Mouse (Mus musculus) frontal cortex, postnatal 10 days (tissue): ENCODE measurements around the gene Arhgef3.
"Not testable (repeated sequence)": the region's sequence is repeated elsewhere in the genome, so short reads cannot be mapped to it uniquely, and the experiment has no call there.

Experiments
- DNase-seq, 2 experiments: peaks; one replicate each; pipeline ENCODE4 v3.0.0; 2022; ENCODE audit warnings: low spot score in 2 of 2, mixed read lengths in 1 of 2

Arhgef3 gene

DNA sequence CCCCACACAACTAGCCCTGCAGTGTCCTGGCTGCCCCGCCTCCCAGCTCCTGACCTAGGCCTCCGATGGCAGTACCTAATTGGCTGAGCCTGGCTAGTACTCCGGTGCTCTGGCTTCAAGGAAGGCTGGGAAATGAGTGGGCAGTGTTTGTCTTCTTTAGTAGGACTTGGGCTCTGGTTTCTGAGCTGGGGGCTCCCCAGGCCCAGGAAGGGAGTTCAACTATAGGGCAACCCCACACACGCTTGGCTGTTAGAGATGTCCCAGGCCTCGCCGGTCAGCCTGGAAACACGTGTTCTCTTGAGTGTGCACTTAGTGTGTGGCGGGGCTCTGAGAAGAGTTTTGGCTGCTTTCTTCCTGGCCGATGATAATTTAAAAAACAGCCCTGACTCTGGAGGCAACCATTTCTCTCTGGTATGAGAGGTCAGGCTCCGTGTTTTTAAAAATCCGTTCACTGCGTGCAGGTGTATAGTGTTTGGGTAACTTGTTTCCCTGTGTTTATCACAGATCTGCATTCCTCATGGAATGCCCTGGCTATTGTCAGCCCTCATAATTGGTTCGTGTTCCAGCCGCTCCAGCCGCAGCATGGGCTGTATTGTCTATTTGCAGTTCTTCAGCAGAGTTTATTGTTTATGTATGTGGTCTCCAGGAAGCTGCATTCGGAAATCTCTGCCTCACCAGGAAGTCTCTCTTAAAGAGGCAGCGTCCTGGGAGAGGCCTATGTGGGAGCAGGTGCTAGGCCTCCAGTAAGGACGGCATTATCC lies 115.7 kb downstream of the Arhgef3 start:
- DNase-seq = no peak

DNA sequence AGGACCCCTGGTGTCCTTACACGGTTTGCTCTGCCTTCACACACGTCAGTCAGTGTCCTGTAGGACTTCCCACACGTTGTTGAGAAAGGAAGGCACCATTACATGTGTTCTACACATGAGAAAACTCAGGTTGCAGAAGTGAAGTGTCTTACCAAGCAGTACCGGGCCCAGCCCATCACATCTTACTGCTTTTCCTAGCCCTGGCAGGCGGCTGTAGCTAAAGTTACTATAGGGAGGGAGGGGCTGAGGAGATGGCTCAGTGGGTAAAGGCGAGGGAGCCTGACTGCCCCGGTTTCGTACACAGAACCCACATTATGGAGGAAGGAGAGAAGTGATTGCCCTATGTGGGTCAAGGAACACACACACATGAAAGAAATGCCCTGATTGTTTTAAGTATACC lies 116.8 kb downstream of the Arhgef3 start:
- no peak for DNase-seq

DNA sequence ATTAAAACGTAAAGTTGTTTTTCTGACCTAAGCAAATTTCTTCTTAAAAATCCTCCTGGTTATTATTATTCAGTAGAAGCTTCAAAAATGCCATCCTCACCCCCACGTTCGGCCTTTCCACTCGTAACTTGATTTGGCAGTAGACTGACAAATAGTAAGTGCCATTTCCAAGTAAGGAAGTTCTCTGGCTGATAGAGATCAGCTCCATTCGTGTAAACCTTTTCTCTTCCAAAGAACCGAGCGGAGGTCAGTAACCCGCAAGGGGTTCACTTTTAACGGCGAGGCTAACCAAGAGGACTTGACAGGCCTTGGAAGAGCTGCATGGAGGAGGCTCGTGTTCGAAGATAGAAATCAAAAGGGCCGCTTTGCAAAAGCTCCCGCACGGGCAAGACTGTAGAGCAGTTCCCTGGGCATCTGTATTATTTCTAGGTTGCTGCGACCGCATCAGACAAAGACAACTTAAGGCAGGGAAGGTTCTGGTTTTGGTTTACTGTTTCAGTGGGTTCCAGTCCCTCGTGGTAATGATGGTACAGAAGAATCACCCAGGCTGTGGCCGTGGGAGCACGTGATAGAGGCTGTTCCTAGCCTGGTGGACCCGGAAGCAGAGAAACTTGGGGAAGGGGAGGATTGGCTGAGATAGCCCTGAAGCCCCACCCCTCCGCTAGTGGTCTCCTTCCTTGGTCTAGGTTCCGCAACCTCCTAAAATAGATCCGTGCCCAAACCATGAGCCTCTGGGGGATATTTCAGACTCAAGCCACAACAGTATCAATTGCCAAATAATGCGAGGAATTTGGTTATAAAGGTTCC lies 117.5 kb downstream of the Arhgef3 start:
- no peak for DNase-seq

DNA sequence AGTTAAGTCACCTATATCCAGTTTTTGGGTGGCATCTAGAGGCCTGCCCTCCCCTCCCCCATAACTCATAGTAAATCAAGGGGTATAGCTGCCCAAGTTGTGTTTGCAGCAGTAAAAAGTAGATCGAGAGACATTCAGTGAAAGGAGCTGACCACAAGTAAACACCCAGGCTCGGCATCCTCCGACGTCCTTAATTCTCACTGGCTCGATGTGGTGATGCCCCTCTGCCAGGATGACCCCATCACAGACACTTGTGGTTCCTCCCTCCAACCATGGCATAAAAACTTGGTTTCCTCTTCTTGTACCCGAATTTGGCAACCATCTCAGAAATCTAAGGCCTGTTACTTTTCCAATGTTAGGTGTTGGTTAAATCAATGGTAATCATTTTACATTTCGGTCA lies 118.4 kb downstream of the Arhgef3 start:
- DNase-seq = no peak

DNA sequence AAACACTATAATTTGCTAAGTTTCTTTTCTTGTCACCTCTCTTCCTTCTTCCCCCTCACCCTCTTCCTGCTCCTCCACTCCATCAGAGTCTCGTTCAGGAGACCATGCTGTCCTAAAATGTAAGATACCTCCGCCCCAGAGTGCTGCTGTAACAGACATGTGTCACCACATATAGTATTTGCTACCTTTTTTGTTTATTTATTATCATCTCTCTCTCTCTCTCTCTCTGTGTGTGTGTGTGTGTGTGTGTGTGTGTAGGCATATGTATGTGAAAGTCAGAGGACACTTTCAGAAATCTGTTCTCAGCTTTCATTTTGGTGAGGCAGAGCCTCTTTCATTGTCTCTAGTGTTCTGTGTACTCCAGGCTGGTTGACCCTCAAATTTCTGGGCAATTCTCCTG lies 119.0 kb downstream of the Arhgef3 start:
- DNase-seq = no peak

DNA sequence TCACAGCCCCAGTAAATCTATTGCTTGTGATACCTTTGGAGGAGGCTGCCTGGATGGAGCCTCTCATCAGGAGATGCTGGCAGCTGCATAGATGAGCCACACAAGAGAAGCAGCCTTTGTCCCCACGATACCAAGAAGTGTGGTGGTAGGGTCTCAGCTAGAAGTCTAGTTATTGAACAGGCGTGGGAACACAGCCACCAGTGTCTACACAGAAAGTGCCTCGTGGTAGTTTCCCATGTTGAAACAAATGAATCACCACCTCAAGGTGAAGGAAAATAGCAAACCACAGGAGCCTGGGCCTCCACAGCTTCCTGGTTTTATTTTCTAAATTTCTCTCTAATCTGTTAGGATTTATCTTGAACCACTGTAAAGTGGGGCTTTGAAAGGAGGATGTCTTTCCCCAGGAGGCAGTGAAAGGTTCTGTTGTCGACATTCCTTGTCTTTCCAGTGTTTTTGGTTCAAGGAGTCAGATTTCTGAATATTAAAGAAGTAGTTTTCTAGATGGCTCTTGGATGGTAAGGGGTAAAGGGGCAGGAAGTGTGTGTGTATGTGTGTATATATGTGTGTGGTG lies 119.7 kb downstream of the Arhgef3 start:
- DNase-seq = no peak

DNA sequence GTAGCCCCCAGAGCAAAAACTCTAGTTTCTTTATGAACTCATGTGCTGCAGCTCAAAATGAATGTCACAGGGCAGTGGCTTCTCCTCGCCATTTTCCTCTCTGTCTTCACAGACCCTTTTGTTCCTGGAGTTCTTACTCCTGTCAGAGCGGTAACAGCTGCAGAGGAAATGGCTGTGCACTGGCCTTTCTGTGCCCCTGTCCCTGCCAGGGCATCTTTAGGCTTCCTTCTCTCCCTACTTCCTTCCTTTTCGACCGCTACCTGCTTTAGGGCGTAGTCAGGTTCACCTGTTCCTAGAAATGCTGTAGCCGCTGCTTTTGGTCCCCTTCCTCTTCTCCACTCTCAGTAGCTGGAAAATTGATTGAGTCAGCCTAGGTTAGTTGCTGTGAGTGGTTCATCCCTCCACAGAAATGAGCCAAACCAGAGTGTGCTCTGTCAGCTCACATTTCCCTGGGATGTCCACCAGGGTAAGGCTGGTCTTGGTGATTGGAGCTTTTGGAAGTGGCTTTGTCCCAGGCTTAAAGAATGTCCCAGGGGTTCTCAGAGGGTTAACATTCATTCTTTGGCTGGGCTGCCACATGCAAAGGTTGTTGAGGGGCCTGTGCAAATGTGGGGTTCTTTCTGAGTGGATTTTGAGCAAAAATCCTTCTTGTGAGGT lies 121.3 kb downstream of the Arhgef3 start:
- no peak for DNase-seq

DNA sequence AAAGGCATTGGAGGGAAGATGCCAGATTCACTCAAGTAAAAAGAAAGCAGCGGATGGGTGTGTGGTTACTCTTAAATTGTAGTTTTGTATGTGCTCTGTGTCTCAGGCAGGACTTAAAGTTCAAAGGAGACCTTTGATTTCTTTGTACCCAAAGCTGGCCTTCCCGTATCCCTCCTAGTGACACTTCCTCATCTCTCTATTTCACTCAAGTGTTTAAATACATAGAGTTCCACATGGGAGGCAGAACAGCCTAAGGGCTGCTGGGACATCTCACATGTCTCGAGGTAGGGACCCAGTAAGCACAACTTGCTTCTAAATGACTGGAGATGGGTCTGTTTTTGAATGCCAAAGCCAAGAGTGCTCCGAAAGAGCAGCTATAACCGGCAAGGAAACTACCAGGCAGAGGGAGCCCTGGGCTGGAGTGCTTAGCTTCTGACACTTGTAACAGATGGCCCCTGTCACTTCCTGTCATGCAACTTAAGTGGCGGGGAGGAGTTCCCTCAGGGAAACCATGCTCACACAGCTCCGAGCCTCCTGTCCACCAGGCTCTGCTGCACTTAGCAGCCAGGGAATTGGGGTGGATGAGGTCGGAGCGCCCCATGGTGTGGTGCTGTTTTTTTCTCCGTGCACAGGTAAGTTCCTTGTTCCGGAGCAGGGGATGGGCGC lies 123.0 kb downstream of the Arhgef3 start:
- no peak for DNase-seq

DNA sequence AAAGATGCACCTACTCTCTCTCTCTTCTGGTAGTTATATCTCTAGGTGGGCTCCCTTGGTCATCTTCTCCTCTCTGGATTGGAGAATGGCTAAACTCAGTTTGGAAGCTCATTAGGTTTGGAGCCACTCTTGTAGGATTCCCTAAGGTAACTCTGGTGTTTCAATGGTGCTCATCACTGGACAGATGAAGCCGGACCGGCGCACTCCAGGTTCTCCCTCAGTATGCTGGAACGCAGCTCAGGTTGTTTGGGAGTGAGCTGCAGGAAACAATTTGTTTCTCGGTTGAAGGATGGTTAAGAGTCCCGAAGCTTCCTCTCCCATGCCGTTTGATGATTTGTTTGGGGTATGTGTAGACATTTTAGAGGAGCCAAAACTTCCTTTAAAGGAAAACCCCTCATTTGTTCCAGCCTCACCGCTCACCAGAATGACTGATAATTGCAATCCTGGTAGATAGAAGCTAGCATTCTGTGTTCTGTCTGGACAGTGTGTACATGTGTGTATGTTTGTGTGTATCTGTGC lies 124.0 kb downstream of the Arhgef3 start:
- DNase-seq = no peak

DNA sequence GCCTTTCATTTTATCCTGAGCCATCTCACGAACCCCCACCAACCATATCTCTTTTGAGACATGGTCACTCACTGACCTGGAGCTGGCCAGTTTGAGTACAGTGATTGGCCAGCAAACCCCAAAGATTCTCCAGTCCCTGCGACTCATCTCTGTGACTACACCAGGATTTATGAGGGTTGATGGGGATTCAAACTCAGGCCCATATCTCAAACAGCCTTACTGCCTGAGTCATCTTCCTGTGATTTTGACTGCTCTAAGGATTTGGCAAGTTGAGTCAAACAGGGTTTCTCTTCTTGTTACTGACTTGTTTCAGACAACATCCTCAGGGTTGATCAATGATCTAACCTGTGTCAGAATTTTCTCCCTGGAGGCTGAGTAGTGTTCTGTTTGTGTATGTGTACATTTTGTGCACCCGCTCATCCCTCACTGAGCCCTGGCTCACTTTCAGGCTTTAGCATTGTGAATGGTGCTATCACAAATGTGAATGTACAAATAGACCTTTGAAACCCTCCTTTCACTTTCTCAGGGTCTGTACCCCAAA lies 124.9 kb downstream of the Arhgef3 start:
- no peak for DNase-seq

DNA sequence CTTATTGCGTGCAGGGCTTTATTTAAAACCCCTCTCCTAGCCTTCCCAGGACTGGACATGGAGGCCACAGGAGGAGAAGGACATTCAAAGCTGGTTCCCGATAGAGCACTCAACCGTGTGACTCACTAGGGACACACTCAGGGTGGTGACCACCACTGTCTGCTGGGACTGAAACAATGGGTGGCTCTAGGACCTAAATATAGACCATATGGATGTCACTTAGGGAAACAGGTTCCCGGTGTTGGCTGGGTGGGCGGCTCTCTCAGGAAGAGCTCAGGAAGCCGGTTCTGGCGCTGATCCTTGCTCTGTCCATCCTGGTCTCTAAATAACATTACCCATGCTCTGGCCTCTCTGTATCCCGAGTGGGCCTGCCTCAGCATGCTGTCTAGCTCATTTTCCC lies 127.6 kb downstream of the Arhgef3 start:
- no peak for DNase-seq

DNA sequence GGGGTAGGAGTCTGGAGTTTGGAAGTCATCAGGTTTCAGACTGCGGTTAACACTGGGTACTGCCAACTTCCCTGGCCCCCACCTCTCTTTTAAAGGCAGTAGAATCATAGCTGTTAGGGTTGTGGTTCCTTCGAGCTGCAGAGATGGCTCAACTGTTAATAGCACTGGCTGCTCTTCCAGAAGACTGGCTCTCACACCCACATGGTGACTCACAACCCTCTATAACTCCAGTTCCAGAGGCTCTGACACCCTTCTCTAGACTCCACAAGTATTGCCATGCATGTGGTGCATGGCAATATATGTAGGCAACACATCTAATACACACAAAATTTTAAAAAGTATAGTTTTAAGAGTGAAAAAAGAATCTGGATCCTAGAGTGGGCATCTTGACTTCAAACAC lies 128.1 kb downstream of the Arhgef3 start:
- no peak for DNase-seq

DNA sequence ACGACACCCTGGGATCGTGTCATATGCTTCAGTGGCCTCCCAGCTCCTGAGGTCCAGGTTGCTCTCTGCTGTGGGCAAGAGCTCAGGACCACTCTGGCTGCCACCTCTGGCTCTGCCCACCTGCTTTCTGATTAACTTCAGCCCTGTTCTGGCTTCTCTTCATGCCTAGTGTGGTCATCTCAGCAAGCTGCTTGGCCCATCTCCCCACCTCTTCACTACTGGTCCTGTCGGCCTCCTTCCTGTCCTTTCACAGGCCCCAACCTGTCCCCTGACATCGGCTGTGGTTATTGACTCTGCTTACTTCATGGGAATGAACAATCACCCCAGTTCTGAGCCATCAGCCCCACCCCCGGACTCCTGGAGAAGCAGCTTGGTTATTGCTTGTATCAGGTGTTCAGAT lies 128.9 kb downstream of the Arhgef3 start:
- DNase-seq = no peak

DNA sequence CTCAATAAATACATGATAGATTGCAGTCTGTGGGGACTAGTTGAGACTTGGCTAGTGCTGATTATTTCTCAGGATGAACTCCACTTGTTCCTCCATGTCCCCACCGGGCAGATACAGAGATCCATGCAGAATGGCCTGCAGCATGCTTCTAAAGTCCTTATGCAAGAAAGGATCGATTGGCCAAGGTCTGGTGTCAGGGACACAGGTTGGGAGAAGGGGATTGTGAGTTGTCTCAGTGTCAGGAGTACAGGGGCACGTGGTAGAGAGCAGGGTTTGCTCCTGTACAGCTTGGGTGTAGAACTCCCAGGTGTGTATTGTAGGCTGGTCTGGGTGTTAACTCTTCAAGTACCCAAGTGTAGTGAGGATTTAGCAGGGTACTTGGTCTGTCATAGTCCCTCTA lies 130.2 kb downstream of the Arhgef3 start:
- DNase-seq = no peak

DNA sequence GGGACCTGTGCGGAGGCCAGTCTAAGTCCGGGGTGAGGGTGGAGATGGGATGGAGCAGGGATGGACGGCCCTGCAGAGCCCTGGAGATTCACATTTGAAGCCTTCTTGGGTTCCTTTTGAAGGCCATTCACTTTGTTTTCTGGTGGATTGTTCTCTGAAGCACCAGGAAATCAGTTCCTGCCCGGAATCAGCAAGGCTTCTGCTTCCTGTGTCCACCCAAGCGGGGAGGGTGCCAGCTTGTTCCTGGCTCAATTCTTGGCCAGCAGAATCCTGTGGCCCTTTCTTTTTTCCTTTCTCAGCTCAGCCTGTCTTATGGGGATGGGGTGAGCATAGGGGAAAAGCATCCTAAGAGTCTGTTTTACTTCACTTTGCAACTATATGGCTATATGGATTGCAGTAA lies 131.7 kb downstream of the Arhgef3 start:
- no peak for DNase-seq

DNA sequence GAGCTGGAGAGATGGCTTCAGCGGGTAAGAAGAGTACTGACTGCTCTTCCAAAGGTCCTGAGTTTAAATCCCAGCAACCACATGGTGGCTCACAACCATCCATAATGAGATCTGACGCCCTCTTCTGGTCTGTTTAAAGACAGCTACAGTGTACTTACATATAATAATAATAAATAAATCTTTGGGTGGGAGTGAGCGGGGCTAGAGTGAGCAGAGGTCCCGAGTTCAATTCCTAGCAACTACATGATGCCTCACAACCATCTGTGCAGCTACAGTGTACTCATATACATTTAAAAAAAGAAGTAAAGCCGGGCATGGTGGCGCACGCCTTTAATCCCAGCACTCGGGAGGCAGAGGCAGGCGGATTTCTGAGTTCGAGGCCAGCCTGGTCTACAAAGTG lies 132.2 kb downstream of the Arhgef3 start:
- DNase-seq = not testable (repeated sequence)

DNA sequence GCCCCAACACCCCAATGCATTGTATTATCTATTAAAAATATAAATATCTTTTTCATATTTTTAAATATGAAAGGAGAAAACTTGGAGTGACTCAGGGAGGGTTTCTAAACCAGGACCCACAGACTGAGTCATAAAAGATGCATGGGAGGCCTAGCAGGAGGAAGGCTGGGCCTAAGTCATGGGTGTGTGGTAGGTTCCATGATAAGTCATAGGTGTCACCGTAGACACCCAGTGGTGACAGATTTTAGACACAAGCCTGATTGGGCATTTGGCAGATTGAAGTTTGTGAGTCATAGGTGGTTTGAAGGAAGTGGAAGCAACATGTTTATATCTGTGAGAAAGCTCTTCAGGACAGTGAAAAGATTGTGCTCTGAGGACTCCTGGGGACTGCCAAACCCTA lies 134.4 kb downstream of the Arhgef3 start:
- no peak for DNase-seq

DNA sequence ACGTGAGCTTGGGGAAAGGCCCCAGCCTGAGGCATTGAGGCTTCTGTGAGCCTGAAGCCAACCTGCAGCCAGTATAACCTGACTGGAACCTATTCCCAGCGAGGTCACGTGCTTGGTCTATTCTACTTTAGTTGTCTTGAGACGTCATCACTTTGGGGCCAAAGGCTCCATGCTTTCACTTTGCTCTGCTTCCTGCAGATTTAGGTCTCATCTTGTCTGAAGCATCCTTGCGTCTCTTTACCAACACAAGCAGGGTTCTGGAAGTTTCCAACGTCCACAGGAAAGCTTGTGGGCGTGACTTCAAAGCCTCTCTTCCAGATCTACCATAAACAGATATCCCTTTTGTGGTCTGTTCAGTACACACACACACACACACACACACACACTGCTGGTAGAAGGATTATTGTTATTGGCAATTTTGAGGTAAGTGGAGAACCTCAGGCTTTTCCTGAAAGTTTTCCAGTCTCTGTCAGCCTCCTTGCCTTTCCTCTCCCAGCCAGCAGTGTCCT lies 135.6 kb downstream of the Arhgef3 start:
- no peak for DNase-seq

DNA sequence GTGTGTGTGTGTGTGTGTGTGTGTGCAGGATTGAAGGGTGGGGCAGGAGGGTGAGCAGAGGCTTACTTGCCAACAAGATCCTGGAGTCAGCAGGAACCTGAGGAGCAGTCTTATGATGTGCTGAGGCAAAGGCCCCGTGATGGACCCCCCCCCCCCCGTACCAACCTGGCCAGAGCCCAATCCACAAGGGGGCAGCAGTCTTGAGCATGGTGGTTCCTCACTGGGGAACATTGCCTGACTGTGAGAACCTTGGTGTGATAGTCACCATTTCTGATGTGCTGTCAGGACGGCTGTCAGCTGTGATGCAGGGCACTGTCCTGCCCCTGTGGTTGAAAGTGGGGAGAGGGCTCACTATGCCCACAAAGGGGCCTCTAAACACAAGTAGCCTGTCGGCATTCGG lies 138.7 kb downstream of the Arhgef3 start:
- no peak for DNase-seq

DNA sequence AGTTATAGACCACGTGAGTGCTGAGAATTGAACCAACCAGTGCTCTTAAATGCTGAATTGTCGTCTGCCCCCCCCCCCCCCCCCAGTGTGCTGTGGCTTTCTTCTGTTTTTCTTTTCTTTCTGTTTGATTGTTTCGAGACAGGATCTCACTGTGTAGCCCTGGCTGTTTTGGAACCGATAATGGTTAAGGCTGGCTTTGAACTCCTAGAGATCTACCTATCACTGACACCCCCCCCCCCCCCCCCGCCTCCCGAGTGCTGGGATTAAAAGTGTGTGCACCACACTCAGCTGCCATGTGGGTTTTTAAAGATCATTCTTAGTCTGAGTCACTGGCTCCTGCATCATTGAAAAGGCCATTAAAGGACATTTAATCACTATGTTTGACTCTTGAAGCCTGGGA lies 147.7 kb downstream of the Arhgef3 start:
- no peak for DNase-seq

DNA sequence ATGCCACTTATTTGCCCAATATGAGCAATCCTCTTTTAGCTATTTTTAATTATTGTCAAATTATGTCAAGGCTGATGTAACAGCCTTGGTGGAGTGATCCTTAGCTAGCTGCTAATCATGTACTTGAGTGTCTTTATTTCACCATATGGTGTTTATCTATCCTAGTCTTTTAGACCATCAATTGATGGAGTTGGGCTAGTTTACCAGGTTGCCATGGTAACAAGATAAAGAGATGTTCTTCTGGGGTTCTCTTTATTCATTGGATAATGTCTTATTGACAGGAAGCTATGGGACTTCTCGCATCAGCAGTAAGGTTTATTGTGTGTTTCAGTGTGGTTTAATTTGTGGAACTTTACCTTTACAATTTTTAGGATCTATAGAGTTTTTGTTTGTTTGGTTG lies 151.9 kb downstream of the Arhgef3 start:
- DNase-seq = no peak
